Mouse (Mus musculus): ENCODE measurements around the gene Nrxn1. TPM values are rescaled to one million over a fixed set of nuclear protein-coding genes. Genes with fewer than 3 reads are reported as not detected.

Nrxn1 gene
- total RNA-seq, 4 experiments from 2014 or later = 1.3 to 3.6 (median 2.6) TPM

DNA sequence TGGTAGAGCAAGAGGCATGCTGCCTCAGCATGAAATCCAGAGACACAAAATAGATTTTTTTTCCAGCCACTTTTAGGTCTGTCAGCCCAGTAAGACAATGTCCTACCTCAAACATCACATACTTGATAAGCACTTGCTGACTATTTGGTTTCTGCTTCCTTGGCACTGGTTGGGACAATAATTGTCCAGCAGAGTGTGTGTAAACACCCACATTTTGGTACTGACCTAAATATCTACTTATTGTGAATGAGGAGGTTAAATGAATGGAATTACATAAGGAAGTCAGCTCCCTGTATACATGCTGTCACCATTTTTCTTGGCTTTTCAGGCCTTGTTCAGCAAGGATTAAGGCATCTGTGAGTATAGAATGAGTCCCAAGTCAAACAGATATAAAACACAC is 649.8 kb downstream of the Nrxn1 start:
- DNase-seq (ENCODE audit: low spot score) = no peak

DNA sequence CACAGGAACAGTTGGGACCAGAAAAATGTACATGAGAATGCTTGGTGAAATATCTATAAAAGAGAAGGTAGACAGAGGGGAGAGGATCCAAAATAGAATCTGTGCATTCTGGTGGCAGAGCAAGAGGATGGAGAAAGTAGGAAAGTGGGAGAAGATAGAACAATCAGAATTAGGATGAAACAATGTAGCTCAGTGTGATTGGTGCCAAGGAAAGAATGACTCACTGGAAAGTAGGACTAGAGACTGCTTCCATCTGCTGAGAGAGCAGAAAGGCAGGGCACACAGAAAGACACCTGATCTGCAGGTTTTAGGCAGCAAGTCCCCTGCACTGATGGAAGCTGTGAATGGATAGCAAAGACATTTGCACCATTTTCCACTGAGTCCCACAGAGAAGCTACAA is 657.0 kb downstream of the Nrxn1 start:
- DNase-seq (ENCODE audit: low spot score) = no peak

DNA sequence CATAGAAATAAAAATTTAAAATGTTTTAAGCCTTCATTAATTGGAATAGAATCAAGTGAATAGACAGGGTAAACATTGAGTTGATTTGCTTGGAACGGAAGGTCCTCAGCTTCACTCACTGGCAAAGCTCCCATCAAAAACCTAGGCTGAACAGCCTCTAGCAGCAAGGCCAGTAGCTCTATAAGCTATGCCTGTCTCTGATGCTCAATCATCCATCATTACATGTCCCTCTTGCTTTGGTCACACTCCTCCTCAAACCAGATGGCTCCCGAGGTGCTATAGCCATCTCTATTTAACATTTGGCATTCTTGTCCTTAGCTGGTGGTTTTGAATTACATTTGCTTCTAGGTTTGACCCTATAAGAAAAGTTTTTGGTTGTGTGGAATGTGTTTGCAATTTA is 657.5 kb downstream of the Nrxn1 start:
- DNase-seq (ENCODE audit: low spot score) = no peak

DNA sequence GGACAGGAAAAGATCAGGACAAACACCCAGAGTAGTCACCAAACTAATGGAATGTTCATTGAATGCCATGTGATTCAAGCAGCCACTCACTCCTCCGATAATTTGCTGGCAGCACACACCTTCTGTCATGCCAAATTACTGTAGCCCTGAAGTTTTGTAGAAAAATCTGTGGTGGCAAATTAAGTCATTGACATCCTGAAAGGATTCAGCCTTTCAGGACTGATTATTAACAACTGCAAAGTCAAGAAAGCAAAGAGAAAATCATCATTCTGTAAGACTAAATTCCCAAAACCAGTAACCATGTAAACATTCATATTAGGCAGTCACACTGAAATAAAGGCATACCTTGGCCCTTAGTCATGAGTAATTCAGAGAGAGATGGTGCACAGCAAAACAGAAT is 662.7 kb downstream of the Nrxn1 start:
- DNase-seq (ENCODE audit: low spot score) = no peak

DNA sequence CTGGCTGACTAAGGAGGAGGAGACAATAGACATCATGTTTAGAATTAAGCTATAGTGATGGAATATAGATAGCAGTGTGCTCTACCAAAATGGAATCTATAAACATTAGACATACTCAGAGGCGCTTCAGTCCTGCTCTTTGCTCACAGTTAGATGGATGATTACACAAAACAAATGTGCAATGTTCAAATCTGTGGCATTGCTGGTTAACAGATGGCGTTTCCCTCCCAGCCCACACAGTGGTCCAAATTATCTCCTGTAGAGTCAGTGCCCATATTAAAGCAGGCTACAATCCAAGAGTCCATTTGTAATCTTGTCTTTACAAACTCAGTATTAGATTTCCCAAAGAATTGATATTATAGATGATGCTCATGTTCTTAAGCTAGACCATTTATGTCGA is 666.9 kb downstream of the Nrxn1 start:
- DNase-seq (ENCODE audit: low spot score) = no peak

DNA sequence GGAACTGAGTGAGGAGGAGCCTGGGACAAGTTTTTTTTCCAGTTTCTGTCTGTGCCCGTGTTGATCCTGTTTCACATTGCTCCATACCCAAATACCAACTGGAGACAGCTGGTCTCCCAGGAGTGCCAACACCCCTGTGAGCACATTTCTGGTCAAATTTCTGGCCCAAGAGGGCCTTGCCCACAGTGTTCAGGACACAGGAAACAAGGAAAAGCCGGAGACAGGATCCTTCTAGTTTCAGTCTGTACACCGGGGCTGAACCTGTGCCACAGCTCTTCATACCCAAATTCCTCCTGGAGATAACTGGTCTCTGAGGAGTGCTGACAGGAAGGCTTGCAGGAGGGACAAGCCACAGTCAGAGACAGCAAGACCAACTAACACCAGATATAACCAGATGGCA is 670.3 kb downstream of the Nrxn1 start:
- no peak for DNase-seq (ENCODE audit: low spot score)

DNA sequence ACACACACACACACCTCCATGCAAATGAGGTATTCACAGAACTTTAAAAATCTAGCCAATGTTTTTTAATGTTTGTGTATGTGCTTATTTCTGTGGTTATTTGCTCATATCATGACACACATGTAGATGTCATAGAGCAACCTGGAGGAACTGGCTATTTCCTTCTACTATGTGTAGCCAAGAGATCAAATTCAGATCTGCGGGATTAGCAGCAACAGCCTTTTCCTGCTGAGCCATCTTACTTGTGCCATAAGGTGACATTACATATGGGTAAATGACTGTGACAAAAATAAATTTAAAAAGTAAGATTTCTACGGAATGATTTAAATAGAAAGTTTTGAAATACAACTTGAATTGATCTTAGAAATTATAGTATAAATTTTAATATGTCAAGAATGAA is 672.1 kb downstream of the Nrxn1 start:
- DNase-seq (ENCODE audit: low spot score) = no peak

DNA sequence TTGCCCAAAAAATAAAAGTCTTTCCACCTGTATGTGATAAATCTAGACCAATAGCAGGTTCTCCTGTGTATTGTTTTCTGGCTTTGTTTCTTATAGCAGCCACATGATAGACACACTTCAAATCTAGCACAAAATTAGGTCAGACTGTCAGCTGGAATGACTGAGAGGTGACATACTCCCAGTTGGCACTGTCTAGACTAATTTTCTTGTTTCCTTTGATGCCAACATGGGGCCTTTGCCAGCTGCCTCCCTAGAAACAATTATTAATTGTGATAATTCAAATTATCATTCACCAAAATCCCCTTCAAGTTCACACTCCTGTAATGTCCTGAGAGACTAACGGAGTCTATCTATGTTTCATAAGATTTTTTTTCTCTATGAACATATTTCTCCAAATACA is 673.3 kb downstream of the Nrxn1 start:
- DNase-seq (ENCODE audit: low spot score) = no peak

DNA sequence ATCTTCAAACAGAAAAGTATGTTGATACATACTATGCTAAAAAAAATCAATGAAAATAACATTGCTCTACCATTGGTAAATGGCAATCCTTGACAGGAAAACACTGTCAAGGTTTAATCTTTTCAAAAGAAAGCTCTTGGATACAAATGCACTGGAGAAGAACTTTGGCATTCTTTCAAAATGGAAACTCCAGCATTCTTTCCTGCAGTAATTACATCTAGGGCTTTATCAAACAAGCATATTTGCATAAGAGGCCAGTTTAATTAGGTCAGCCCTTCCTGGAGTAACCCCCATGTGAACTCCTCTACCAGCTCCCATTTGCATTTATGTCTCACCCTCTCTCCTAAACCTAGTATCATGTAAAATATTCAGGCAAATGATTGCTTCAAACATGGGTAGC is 696.5 kb downstream of the Nrxn1 start:
- no peak for DNase-seq (ENCODE audit: low spot score)

DNA sequence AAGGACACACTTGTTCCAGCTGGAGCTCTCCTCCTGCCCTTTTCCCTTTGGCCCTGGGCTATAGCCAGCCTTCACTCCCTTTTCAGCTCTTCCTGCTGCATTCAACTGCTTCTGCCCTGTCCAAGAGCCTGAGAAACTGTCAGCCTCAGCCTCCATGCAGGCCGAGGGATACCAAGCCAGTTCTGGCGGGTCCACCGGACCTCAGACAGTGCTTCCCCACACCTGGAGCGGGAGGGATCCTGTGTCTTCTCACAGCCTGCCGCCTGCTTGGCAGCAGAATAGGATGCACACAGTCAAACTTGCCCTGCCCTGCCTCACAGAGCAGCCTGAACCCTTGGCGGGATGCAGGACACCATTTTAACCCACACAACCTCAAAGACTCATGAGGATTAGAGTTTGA is 698.3 kb downstream of the Nrxn1 start:
- DNase-seq (ENCODE audit: low spot score) = no peak

DNA sequence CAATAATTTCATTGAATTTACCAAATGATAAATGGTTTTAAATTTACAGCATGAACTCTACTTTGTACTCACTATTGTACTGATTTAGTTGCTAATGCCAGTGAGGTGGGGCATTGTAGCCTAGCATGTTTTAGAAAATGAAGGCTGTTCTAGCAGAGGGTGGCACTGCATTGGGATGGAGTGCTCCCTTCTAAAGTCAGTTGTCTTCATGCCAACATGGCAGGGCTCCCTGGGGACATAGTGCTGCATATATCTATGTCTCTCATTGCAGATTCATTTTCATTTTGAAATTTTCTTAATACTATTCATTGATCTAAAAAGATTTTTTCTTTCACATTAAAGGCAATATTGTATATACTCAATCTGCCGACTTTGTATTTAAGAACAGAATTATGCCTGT is 700.1 kb downstream of the Nrxn1 start:
- no peak for DNase-seq (ENCODE audit: low spot score)

DNA sequence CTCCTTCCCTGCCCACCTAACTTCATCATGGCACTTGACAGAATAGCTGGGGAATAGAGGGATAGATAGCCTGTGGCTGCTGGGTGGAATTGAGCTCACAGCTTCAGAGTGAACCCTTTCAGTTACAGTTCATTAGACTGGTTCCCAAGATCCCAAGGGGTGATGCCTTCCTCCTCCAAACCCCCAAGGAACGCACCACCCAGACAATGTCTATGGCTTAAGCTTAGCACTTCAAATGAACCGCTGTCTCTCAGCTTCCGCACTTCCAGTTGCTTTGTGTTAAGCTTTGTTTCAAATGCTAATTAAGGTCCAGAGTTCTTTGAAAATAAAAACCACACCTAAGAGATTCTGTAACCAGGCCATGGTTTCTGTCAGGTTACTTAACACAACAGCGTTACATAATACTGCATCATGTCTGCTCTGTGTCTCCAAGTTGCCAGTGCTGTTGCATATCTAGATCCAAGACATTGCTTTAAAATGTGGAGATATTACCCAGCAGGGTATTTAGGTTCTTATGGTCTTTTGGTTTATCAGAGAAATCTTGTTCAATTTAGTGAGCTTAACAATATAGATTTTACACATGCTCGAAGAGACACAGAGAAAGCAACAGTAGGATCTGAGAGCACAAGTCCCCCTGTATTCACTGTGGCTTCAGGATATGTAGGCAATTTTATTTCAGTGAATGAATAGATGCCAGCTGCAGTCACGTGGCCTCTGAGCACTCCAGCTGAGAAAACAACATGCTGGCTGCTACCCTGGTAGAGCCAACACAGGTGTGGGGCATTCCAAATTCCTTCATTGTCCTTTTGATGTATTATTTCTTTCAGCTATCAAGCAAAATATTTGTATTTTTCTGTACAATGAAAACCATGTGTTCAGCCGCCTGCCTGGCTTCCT is 702.3 kb downstream of the Nrxn1 start:
- DNase-seq (ENCODE audit: low spot score) = no peak

DNA sequence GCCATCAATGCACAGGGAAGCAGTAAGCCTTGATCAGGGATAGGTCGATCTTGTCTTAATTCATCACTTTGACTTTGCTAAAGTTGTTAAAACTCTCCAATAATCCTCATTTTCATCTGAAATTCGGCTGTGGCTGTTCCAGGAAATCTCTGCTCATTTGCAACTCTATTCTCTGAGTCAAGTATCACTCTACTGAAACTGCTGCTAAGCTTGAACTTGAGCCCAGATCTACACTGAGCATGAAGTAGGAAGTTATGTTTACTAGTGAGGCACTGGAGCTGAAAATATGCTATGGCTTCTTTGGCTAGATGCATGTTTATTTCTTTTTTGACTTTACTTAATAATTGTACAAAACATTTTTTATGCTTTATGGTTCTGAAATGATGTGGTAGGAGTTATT is 708.0 kb downstream of the Nrxn1 start:
- no peak for DNase-seq (ENCODE audit: low spot score)

DNA sequence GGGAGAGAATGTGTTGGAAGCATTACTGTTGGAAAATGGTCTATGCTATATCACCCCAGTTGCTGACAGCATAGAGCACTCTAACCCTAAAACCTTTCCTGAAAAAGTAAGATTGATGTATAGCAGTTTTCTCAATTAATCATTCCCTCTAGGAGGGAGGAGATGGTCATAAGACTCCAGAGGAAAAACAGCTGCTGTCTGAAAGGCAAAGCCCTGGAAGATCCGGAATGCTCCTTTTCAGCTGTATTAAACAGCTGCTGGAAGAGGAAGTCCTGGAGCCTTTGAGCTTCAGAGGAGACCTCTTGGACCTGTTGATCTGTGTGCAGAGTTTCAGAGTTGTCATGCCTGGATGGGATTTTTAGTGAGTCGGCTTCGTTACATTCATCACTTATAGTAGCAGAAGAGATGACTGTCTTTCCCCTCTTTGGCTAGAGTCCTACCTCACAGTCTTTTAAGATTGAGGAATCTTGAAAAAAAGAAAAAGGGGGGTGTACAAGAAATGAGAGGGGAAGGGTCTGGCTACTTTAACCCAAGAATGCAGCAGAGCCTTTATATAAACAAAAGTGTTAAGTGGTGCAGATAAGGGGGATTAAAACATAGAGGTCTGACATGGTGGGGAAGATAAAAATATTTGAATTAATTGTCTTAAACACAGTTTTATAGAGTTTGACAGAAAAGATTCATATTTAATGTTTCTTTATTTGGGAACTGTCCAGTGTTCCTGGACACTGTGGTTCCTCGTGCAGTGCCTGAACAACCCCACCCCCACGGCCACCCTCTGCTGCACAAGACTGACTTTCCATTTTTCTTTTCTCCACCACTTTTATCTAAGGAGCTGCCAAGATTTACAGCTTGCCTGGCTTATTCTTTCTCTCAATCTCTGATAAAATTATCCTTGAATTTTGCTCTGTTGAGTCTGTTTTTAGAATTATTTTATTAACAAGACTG is 710.1 kb downstream of the Nrxn1 start:
- no peak for DNase-seq (ENCODE audit: low spot score)

DNA sequence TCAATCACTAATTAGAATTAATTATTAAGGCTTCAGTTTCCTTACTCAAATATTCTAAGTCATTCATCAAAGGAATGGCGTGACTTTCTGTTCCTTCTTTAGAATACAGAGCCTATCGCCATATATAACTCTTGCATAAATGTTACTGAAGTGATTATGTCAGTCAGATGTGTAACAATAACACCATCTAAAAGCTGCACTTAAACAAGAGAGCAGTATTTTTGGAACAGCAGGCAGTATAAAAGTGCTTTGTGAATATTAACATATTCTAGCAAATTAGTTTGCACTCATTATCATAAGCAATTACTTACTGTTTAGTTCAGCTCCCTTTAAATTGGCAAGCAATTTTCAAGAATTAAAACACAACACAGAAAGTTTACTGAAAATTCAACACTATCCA is 716.3 kb downstream of the Nrxn1 start:
- DNase-seq (ENCODE audit: low spot score) = no peak

DNA sequence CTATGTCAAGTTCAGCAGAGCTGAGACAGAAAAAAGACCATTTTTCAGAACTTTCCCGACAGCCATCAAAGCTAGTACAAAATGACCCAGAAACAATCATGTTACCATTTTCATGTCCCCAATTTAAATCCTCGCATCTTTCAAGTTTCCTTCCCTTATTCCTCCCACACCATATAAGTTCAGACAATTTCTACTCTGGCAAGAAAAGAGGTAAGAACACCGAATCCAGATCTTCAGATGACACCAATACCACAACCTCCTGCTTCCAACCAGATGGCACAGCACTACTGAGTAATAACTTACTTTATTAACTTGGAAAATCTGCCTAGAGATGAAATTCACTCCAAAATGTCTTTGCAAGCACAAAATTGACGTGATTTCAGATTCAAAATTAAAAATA is 730.7 kb downstream of the Nrxn1 start:
- no peak for DNase-seq (ENCODE audit: low spot score)

DNA sequence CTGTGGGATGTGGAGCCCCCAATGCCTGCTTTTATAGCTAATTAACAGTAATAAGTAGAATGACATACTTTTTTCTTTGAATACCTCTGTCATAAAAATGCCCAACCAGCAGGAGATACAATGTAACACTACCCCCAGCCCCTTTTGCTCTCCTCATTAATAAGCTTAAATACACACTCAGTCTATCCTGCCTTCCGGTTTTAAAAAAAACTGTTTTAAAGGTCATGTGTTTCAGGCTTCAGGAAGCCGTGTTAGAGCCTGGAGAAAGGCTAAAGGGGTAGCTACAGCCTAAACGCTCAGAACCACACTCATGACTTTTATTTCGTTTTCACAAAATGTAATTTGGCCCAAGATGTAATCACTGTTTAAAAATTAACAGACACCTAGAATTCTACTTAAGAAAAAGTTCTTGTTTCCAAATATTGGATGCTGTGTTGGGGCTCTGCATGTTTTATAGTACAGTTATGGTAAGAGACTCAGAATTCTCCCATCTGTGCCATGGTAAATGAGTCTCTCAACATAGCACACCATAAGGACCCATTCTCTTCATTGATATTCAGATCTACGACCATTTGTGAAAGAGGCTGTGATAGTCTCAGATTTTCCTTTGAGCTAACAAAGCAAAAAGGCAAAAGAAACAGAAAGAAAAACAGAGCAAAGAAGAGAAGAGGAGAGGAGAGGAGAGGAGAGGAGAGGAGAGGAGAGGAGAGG is 743.3 kb downstream of the Nrxn1 start:
- DNase-seq (ENCODE audit: low spot score) = no peak

DNA sequence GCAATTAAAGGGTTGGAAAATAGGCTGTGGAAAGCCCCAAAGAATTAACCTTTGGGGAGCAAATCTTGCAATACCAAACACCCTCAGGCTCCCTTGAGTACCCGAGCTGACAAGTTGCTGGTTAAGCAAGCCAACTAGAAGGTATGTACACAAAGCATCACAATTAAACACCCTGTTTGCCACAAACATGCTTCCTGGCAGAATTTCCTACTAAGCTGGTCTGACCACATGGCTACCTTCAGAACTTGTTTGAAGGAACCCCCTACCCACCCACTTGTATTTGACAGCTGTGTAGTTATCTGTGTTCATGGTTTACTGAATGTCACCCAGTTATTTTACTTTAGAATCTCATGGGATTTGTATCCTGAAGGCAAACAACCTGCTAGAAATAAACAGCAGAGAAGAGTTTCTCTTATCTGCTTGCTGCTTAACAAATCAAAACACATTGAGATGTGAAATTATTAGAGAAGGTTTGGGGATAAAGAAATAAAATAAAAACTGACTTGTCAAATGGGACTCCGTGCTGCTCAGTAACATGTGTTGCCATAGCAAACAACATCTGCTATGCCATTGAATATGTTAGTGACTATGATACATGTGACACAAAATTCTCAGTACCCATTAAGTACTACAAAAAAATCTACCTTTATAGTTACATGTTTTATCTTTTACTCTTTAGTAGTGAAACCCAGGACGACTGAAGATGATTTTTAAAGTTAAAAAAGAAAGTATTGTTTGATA is 746.0 kb downstream of the Nrxn1 start:
- DNase-seq (ENCODE audit: low spot score) = no peak

DNA sequence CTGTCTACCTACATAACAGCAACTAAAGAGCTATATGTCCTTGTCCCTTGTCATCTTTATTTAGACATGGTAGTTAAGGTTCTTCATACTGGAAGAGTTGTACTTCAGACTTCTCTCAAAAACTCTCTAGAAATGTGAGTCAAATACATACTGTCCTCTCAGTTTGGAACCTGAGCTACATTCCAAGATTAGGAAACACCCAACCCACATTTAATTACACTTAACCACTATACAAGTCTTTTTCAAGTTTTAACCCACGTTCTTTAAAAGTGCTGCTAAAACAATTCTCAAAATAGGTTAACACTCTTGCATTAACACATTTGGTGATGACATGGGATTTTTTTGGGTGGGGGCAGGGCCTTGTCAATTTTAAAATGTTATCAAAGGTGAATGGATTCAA is 759.4 kb downstream of the Nrxn1 start:
- no peak for DNase-seq (ENCODE audit: low spot score)

DNA sequence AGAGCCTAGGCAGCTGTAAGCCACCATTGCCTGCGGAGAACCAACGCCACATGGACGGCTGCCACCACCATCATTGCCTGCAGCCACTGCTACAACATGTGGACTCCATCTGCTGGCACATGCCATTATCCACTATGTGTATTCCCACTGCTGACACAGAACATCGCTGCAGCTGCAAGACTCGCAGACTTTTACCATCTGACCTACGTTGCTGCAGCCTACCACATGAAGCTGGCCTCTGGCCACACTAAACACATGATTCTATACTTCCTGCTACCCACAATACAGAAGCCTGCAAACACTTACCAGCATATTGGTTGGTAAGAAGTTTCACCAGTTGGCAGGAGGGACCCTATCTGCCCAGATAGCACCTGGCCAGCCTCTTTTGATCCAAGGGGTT is 769.2 kb downstream of the Nrxn1 start:
- DNase-seq (ENCODE audit: low spot score) = no peak

DNA sequence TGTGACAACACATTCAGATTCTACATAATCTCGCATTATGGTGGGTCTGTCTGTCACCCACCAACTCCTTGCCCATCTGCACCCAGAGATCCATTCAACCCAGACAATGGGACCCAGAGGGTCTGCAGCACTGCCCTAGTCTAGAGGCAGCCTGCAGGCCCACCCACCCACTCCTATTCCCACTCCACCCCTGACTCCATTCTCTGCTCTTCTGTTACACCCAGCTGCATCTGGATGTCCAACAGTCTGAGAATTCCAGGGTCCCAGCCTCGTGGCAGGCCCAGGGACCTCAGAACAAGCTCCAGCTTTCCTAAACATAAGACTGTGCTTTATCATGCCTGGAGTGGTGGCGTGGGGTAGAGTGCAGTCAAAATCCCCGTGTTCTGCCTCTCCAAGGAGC is 820.6 kb downstream of the Nrxn1 start:
- DNase-seq (ENCODE audit: low spot score) = no peak
